Mouse (Mus musculus) liver, adult 2 months (tissue): Measurements from ENCODE around the gene Prl3d3. TPM values are rescaled to one million over a fixed set of nuclear protein-coding genes. Genes with fewer than 3 reads are reported as not detected.
"Not testable (repeated sequence)": the region's sequence is repeated elsewhere in the genome, so short reads cannot be mapped to it uniquely, and the experiment has no call there.

Source experiments
- DNase-seq: peaks from one replicate; pipeline ENCODE4 v3.0.0-alpha.2; 2011; ENCODE audit warnings: low read depth, low spot score; ENCODE audit errors: extremely low read depth
- H3K27ac ChIP-seq: fragments of 200-500 bp; replicated peaks from 2 replicates; pipeline ENCODE4 v1.5.1; 2012; ENCODE audit warnings: low read depth, mild to moderate bottlenecking, control low read depth, inconsistent platforms, low read length; ENCODE audit not compliant: insufficient read depth
- H3K27me3 ChIP-seq: fragments of 200-500 bp; 2 replicates; pipeline ENCODE4 v1.6.1; 2012; ENCODE audit warnings: mild to moderate bottlenecking, moderate library complexity, low read length, inconsistent platforms; ENCODE audit not compliant: control insufficient read depth, insufficient read depth
- H3K36me3 ChIP-seq: fragments of 200-500 bp; 2 replicates; pipeline ENCODE4 v1.6.1; 2012; ENCODE audit warnings: low read length, inconsistent platforms; ENCODE audit not compliant: control insufficient read depth, insufficient read depth
- H3K4me1 ChIP-seq: fragments of 200-500 bp; 2 replicates; pipeline ENCODE4 v1.6.1; 2011; ENCODE audit warnings: low read length; ENCODE audit not compliant: control insufficient read depth, insufficient read depth
- H3K4me3 ChIP-seq: fragments of 200-500 bp; 2 replicates; pipeline ENCODE4 v1.5.1; 2011; ENCODE audit warnings: low read depth, mild to moderate bottlenecking, control low read depth, low read length, moderate library complexity; ENCODE audit not compliant: insufficient read depth
- H3K79me2 ChIP-seq: fragments of 200-500 bp; 2 replicates; pipeline ENCODE4 v1.6.1; 2012; ENCODE audit warnings: inconsistent platforms, mild to moderate bottlenecking, low read length, moderate library complexity; ENCODE audit not compliant: control insufficient read depth, insufficient read depth
- H3K9ac ChIP-seq: fragments of 200-500 bp; 2 replicates; pipeline ENCODE4 v1.6.1; 2012; ENCODE audit warnings: low read depth, mild to moderate bottlenecking, control low read depth, inconsistent platforms, low read length
- CTCF ChIP-seq: fragments of 200-500 bp; IDR thresholded peaks from 2 replicates; pipeline ENCODE4 v1.5.1; 2011; ENCODE audit warnings: low read depth, low read length, control low read depth
- POLR2A ChIP-seq: fragments of 200-500 bp; IDR thresholded peaks from 2 replicates; pipeline ENCODE4 v1.6.1; 2011; ENCODE audit warnings: low read length, control low read depth; ENCODE audit not compliant: insufficient read depth; ENCODE audit errors: extremely low read depth
- WGBS: fragments of 180-500 bp; shearing (Covaris S2); methylation state at CpG from one replicate; pipeline ENCODE4 v1.1.7; 2018; 5-methylcytosine and 5-hydroxymethylcytosine counted together
- polyA plus RNA-seq: library from polyadenylated mRNA; depleted of rRNA; stranded (reverse); fragments of >200 nt; gene quantifications from 2 replicates; pipeline ENCODE4 v1.2.3, GENCODE M21; 2012; rRNA removed
- total RNA-seq: library from RNA; depleted of rRNA; stranded (reverse); fragments of >200 nt; gene quantifications from 2 replicates; pipeline ENCODE4 v1.2.3, GENCODE M21; 2014; rRNA removed

Gene Prl3d3
- total RNA-seq = not detected in 2 replicates
- polyA plus RNA-seq = not detected in 2 replicates

DNA sequence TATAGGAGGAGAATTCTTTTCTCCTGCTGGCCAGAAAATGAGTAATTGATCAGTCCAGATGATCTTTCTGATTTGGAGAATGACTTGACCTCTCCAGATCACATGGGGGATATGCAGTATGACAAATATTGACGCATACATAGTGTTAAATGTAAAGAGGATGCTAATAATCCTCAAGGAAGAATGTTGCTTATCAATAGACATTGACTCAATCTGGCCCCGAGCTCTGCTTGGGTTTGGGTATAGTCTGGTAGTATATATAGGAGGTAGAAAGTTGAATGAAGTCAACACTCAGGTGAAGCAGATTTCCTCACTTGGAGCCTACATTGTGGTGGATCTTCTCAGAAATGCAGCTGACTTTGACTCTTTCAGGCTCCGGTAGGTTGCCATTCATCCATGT lies at the start of gene Prl3d3:
Gene Prl3d3, plus strand, starts transcription at position 301 of the 400 bp plus-strand sequence.
- H3K27ac ChIP-seq, H3K79me2 ChIP-seq, H3K9ac ChIP-seq, DNase-seq, H3K27me3 ChIP-seq, H3K4me3 ChIP-seq, H3K4me1 ChIP-seq, H3K36me3 ChIP-seq: not testable (repeated sequence)
- 76% methylated on average over 3 of the region's 3 CpGs for WGBS

DNA sequence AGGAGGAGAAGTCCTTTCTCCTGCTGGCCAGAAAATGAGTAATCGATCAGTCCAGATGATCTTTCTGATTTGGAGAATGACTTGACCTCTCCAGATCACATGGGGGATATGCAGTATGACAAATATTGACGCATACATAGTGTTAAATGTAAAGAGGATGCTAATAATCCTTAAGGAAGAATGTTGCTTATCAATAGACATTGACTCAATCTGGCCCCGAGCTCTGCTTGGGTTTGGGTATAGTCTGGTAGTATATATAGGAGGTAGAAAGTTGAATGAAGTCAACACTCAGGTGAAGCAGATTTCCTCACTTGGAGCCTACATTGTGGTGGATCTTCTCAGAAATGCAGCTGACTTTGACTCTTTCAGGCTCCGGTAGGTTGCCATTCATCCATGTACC lies 35.2 kb upstream of the Prl3d3 start, which contains the start of gene Prl3d2:
Gene Prl3d2, plus strand, starts transcription at position 301 of the 400 bp plus-strand sequence.
- H3K4me1 ChIP-seq, DNase-seq, H3K27me3 ChIP-seq, H3K36me3 ChIP-seq, H3K27ac ChIP-seq, H3K79me2 ChIP-seq, H3K4me3 ChIP-seq, H3K9ac ChIP-seq: not testable (repeated sequence)
- WGBS = 79% methylated on average over 4 of the region's 4 CpGs

DNA sequence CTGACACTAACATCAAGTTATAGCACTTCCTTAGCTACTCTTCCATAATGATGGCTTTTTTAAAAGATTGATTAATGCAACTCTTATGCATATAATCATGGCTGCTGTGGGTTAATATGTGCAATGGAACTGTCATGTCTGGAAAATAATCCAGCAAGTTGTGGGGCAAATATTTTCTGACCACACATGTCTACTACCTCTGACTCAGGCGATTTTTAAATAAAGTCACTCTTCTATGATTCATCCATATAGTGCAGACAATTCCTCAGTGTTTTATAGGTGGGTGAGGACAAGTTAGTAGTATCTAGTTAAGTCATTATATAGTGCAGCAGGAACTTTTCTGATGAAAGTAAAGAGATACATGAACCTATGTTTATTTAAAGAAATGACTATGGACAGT lies 8.3 kb upstream of the Prl3d3 start:
- Histone ChIP-seq H3K4me3 (no peak overlapping the region), H3K79me2 (no peaks in the 10 kb centered on the region), H3K27me3 (no peaks in the 10 kb centered on the region), H3K4me1 (no peaks in the 10 kb centered on the region), H3K27ac (no peak overlapping the region), H3K36me3 (no peaks in the 10 kb centered on the region), H3K9ac (no peak overlapping the region)
- TF ChIP-seq CTCF = no peak
- TF ChIP-seq POLR2A = no peak
- DNase-seq = no peak
- 45% methylated on average over 1 of the region's 1 CpGs for WGBS

DNA sequence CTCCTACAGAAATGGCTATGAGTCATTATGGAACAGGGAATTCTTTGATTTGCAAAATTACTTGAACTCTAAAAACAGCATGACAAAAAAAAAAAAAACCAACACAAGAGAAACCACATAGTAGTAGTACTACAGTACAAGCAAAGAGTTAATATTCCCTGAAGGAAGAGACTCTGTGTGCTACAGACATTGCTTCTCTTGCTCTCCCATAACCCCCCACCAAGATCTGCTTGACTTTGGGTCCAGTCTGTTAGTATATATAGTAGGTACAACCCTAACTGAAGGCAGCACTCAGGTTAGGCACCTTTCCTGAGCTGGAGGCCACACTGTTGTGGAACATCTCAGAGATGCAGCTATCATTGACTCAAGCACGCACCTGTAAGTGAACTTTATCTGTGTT lies 39.8 kb downstream of the Prl3d3 start, which contains the start of gene Prl3c1:
Gene Prl3c1, plus strand, starts transcription at position 301 of the 400 bp plus-strand sequence.
- TF ChIP-seq CTCF = no peak
- no peak for TF ChIP-seq POLR2A
- no peak for DNase-seq
- H3K4me3 ChIP-seq = no peak within 1 kb of the TSS
- H3K4me1 ChIP-seq = no peaks in the 10 kb centered on the region
- H3K27me3 ChIP-seq = no peaks in the 10 kb centered on the region
- no peaks in the 10 kb centered on the region for H3K36me3 ChIP-seq
- H3K79me2 ChIP-seq = no peaks in the 10 kb centered on the region
- 70% methylated on average over 1 of the region's 1 CpGs for WGBS
- no peak within 1 kb of the TSS for H3K27ac ChIP-seq
- no peak within 1 kb of the TSS for H3K9ac ChIP-seq

Other genes starting within 250 kb of the Prl3d3 start
- not detected in 2 replicates for gene Prl, start 99.2 kb upstream of the Prl3d3 start, total RNA-seq
- gene Prl, start 99.2 kb upstream of the Prl3d3 start, polyA plus RNA-seq = not detected in 2 replicates
- gene Prl3d1, start 62.6 kb upstream of the Prl3d3 start, total RNA-seq = not detected in 2 replicates
- gene Prl3d1, start 62.6 kb upstream of the Prl3d3 start, polyA plus RNA-seq = not detected in 2 replicates
- not detected in 2 replicates for gene Prl3d2, start 35.1 kb upstream of the Prl3d3 start, total RNA-seq
- gene Prl3d2, start 35.1 kb upstream of the Prl3d3 start, polyA plus RNA-seq = not detected in 2 replicates
- not detected in 2 replicates for gene Prl3c1, start 39.9 kb downstream of the Prl3d3 start, total RNA-seq
- gene Prl3c1, start 39.9 kb downstream of the Prl3d3 start, polyA plus RNA-seq = not detected in 2 replicates
- gene Prl3b1, start 85.1 kb downstream of the Prl3d3 start, total RNA-seq = not detected in 2 replicates
- gene Prl3b1, start 85.1 kb downstream of the Prl3d3 start, polyA plus RNA-seq = not detected in 2 replicates
- gene Prl3a1, start 102.6 kb downstream of the Prl3d3 start, total RNA-seq = not detected in 2 replicates
- not detected in 2 replicates for gene Prl3a1, start 102.6 kb downstream of the Prl3d3 start, polyA plus RNA-seq
- not detected in 2 replicates for gene Prl6a1, start 155.8 kb downstream of the Prl3d3 start, total RNA-seq
- not detected in 2 replicates for gene Prl6a1, start 155.8 kb downstream of the Prl3d3 start, polyA plus RNA-seq
- gene Prl8a2, start 188.9 kb downstream of the Prl3d3 start, total RNA-seq = not detected in 2 replicates
- gene Prl8a2, start 188.9 kb downstream of the Prl3d3 start, polyA plus RNA-seq = not detected in 2 replicates
- not detected in 2 replicates for gene Prl2b1, start 234.1 kb downstream of the Prl3d3 start, total RNA-seq
- gene Prl2b1, start 234.1 kb downstream of the Prl3d3 start, polyA plus RNA-seq = not detected in 2 replicates